Mouse (Mus musculus): Measurements from ENCODE around the gene Hist2h4. TPM values are rescaled to one million over a fixed set of nuclear protein-coding genes. Genes with fewer than 3 reads are reported as not detected.
"Not testable (repeated sequence)": the region's sequence is repeated elsewhere in the genome, so short reads cannot be mapped to it uniquely, and the experiment has no call there.

Gene Hist2h4
- polyA plus RNA-seq, 1 experiment from 2014 or later, result 11.6 TPM

- Histone ChIP-seq H3K36me3 (no peaks in the 10 kb centered on the region), H3K4me2 (no peak overlapping the region), H3K4me1 (peaks cover 48% of the 10 kb centered on the region), H3K27ac (no peak overlapping the region), H3K9ac (no peak overlapping the region), H3K27me3 (no peaks in the 10 kb centered on the region), H3K9me3 (replicated peaks) (no peaks in the 10 kb centered on the region), H3K4me3 (replicated peaks) (no peak overlapping the region)
- ATAC-seq (replicated peaks; ENCODE audit: low FRiP score), result no peak
- 61% methylated on average over 8 of the region's 8 CpGs for WGBS
Observed at GRCm38 (mm10) chr3:96226695-96227648, 36.1 kb downstream of the Hist2h4 start.

GRCm38 (mm10) chr3:96225421-96225820 is 37.7 kb downstream of the Hist2h4 start:
- 18% methylated on average over 2 of the region's 2 CpGs for WGBS
- no peak overlapping the region for H3K4me3 ChIP-seq (replicated peaks)
- H3K27ac ChIP-seq, result peak overlapping the region; percentile 39
- ATAC-seq (replicated peaks; ENCODE audit: low FRiP score), result no peak
- no peaks in the 10 kb centered on the region for H3K27me3 ChIP-seq
- peak overlapping the region; percentile 11; the same call in 1 of the 2 replicates for H3K4me2 ChIP-seq
- no peak overlapping the region for H3K9ac ChIP-seq
- H3K9me3 ChIP-seq (replicated peaks), result no peaks in the 10 kb centered on the region
- no peaks in the 10 kb centered on the region for H3K36me3 ChIP-seq
- peaks cover 51% of the 10 kb centered on the region for H3K4me1 ChIP-seq

- H3K4me2 ChIP-seq, result peak overlapping the region; percentile 86
- no peak overlapping the region; the same call in 1 of the 2 replicates for H3K4me3 ChIP-seq (replicated peaks)
- 94% methylated on average over 4 of the region's 4 CpGs for WGBS
- H3K27ac ChIP-seq, result 0 out of 2 replicates have a peak overlapping the region, but pooled peaks have one; percentile 4
- H3K27me3 ChIP-seq, result no peaks in the 10 kb centered on the region
- no peaks in the 10 kb centered on the region for H3K36me3 ChIP-seq
- ATAC-seq (replicated peaks; ENCODE audit: low FRiP score), result no peak
- H3K9me3 ChIP-seq (replicated peaks), result no peaks in the 10 kb centered on the region
- 0 out of 2 replicates have a peak overlapping the region, but pooled peaks have one; percentile 10 for H3K9ac ChIP-seq
- peaks cover 60% of the 10 kb centered on the region for H3K4me1 ChIP-seq
Observed at GRCm38 (mm10) chr3:96222774-96223173, 40.3 kb downstream of the Hist2h4 start.

- Histone ChIP-seq H3K27me3 (no peaks in the 10 kb centered on the region), H3K36me3 (no peaks in the 10 kb centered on the region), H3K9me3 (replicated peaks) (no peaks in the 10 kb centered on the region), H3K9ac (peak overlapping the region; percentile 64), H3K4me3 (replicated peaks) (peak overlapping the region; percentile 68), H3K4me1 (peaks cover 51% of the 10 kb centered on the region), H3K4me2 (peak overlapping the region; percentile 86), H3K27ac (peak overlapping the region; percentile 100)
- WGBS, result 21% methylated on average over 9 of the region's 9 CpGs
- no peak for ATAC-seq (replicated peaks; ENCODE audit: low FRiP score)
Observed at GRCm38 (mm10) chr3:96221640-96222038, 41.5 kb downstream of the Hist2h4 start.

GRCm38 (mm10) chr3:96220765-96221639 is 42.1 kb downstream of the Hist2h4 start, which contains the start of the genes Hist2h2ac and Hist2h2be:
TSS of gene Hist2h2ac (minus strand) at chr3:96220880.
TSS of gene Hist2h2be (plus strand) at chr3:96221119.
- H3K9me3 ChIP-seq (replicated peaks), result no peaks in the 10 kb centered on the region
- under 1% methylated on average over 43 of the region's 43 CpGs for WGBS
- H3K4me2 ChIP-seq, result peak within 1 kb of the TSS; percentile 86
- no peaks in the 10 kb centered on the region for H3K27me3 ChIP-seq
- H3K9ac ChIP-seq, result peak within 1 kb of the TSS; percentile 92
- H3K4me3 ChIP-seq (replicated peaks), result peak within 1 kb of the TSS; percentile 68
- H3K36me3 ChIP-seq, result no peaks in the 10 kb centered on the region
- peaks cover 46% of the 10 kb centered on the region for H3K4me1 ChIP-seq
- peak within 1 kb of the TSS; percentile 100 for H3K27ac ChIP-seq
- peak; percentile 94 for ATAC-seq (replicated peaks; ENCODE audit: low FRiP score)

GRCm38 (mm10) chr3:96220131-96220764 is 42.9 kb downstream of the Hist2h4 start:
- H3K27ac ChIP-seq, result peak overlapping the region; percentile 100
- H3K9me3 ChIP-seq (replicated peaks); H3K27me3 ChIP-seq; H3K36me3 ChIP-seq: not testable (repeated sequence)
- H3K9ac ChIP-seq, result peak overlapping the region; percentile 92
- peak overlapping the region; percentile 86 for H3K4me2 ChIP-seq
- peak overlapping the region; percentile 68 for H3K4me3 ChIP-seq (replicated peaks)
- WGBS, result under 1% methylated on average over 47 of the region's 47 CpGs
- H3K4me1 ChIP-seq, result peaks cover 41% of the 10 kb centered on the region
- ATAC-seq (replicated peaks; ENCODE audit: low FRiP score), result peak; percentile 2; the same call in 1 of the 2 replicates

GRCm38 (mm10) chr3:96219661-96220130 is 43.4 kb downstream of the Hist2h4 start, which contains the start of the genes Bola1 and Hist2h2ab:
TSS of gene Bola1 (minus strand) at chr3:96219709.
TSS of gene Hist2h2ab (plus strand) at chr3:96219865.
- ATAC-seq (replicated peaks; ENCODE audit: low FRiP score), result peak; percentile 78
- H3K4me2 ChIP-seq, result peak within 1 kb of the TSS; percentile 86
- under 1% methylated on average over 37 of the region's 37 CpGs for WGBS

GRCm38 (mm10) chr3:96219191-96219641 is 43.9 kb downstream of the Hist2h4 start:
- peak overlapping the region; percentile 86 for H3K4me2 ChIP-seq
- ATAC-seq (replicated peaks; ENCODE audit: low FRiP score), result peak; percentile 7; the same call in 1 of the 2 replicates
- H3K27me3 ChIP-seq, result 0 out of 2 replicates have a peak, but pooled peaks cover 2% of the 10 kb centered on the region
- 0% methylated on average over 12 of the region's 12 CpGs for WGBS
- peaks cover 35% of the 10 kb centered on the region for H3K4me1 ChIP-seq
- no peaks in the 10 kb centered on the region for H3K9me3 ChIP-seq (replicated peaks)
- peak overlapping the region; percentile 68 for H3K4me3 ChIP-seq (replicated peaks)
- no peaks in the 10 kb centered on the region for H3K36me3 ChIP-seq
- H3K9ac ChIP-seq, result peak overlapping the region; percentile 50
- peak overlapping the region; percentile 100 for H3K27ac ChIP-seq

More at GRCm38 (mm10) chr3:96219661-96220130, 43.4 kb downstream of the Hist2h4 start, which contains the start of the genes Bola1 and Hist2h2ab:
- H3K36me3 ChIP-seq, result no peaks in the 10 kb centered on the region
- peak within 1 kb of the TSS; percentile 100 for H3K27ac ChIP-seq
- 0 out of 2 replicates have a peak, but pooled peaks cover 1% of the 10 kb centered on the region for H3K27me3 ChIP-seq
- H3K4me3 ChIP-seq (replicated peaks), result peak within 1 kb of the TSS; percentile 68
- H3K4me1 ChIP-seq, result peaks cover 36% of the 10 kb centered on the region
- peak within 1 kb of the TSS; percentile 92 for H3K9ac ChIP-seq
- no peaks in the 10 kb centered on the region for H3K9me3 ChIP-seq (replicated peaks)
